Mouse (Mus musculus) CH12.LX (cell line): ENCODE data around the gene Kctd3.

ENCODE experiments used
- CTCF ChIP-seq, 2 experiments: IDR thresholded peaks in 1 of 2; conservative IDR thresholded peaks in 1 of 2; 2 replicates each; pipeline ENCODE4 v1.5.1; 2011 to 2012; ENCODE audit warnings: low read depth in 2 of 2, low read length in 2 of 2, improper control_type of control experiment in 1 of 2, inconsistent platforms in 1 of 2, mild to moderate bottlenecking in 1 of 2, moderate library complexity in 1 of 2
- E2F4 ChIP-seq: IDR thresholded peaks from 2 replicates; pipeline ENCODE4 v1.6.1; 2011; ENCODE audit warnings: low read depth, low read length, improper control_type of control experiment; ENCODE audit not compliant: insufficient replicate concordance
- JUND ChIP-seq: conservative IDR thresholded peaks from 2 replicates; pipeline ENCODE4 v1.6.1; 2011; ENCODE audit warnings: low read depth, low read length, improper control_type of control experiment
- MXI1 ChIP-seq: IDR thresholded peaks from 2 replicates; pipeline ENCODE4 v1.6.1; 2011; ENCODE audit warnings: mild to moderate bottlenecking, low read depth, low read length, improper control_type of control experiment
- SMC3 ChIP-seq: IDR thresholded peaks from 2 replicates; pipeline ENCODE4 v1.6.1; 2011; ENCODE audit warnings: low read depth, low read length, improper control_type of control experiment
- UBTF ChIP-seq: IDR thresholded peaks from 2 replicates; pipeline ENCODE4 v1.6.1; 2012; ENCODE audit warnings: low read depth, mild to moderate bottlenecking, inconsistent platforms, low read length, improper control_type of control experiment, moderate library complexity

DNA sequence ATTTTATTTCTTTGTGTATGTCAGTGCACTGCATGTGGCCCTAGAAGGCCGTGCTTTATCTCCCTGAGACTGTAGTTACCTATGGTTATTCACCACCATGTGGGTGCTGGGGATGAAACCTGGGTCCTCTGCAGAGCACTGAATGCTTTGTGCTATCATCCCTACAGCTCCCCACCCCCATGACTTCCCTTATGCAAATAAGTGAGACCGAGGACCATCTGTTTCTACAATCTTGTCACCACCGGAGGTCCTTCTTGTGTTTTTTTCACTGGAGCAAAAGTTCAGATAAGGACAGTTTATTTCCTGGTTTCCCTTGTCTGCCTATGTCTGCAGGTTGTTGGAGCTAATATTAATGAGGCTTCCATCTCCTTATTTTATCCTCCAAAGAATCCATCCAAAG, 39.2 kb upstream of the Kctd3 start:
- TF ChIP-seq MXI1 (no peak), SMC3 (no peak), CTCF (conservative IDR thresholded peaks at IDR 0.05 in 1 of 2, IDR thresholded peaks at IDR 0.05 in 1 of 2; ENCODE audit: low read depth in 2 of 2, low read length in 2 of 2) (no peak), UBTF (no peak), JUND (no peak), E2F4 (no peak)
